In the genomic region with DNA sequence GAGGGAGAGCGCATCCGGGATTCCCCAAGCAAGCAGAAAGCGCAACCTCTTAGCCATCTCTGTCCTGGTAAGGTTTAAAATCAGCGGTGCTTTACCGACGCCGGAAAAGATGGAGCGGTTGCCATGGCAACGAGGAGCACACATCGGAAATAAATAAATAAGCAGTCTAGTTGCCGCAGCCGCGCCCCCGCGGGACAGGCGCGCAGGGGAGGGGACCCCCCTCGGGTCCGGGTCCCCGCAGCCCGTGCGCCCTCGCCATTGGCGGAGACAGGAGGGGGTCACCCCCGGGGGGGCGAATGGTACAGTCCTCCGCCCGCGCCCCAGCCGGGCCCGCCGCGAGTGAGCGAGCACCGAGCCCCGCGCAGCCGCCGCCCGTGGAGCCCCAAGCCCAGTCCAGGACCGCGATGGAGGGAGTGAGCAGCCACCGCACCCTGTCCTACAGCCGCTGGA, we compare ENCODE assay signal across 8 mouse cellular contexts. TPM values are rescaled to one million over a fixed set of nuclear protein-coding genes. Genes with fewer than 3 reads are reported as not detected.
DNase-seq lines count a peak whose midpoint lies in the region; ATAC-seq and TF ChIP-seq lines count a peak whose summit lies in the region.

A gene (plus strand): TSS at position 27 of the 450 bp plus-strand sequence.

- peaks cover 5% of the 10 kb centered on the region; the same call in 1 of the 2 replicates for H3K36me3 ChIP-seq in ES-Bruce4 (ENCODE audit: control insufficient read depth, insufficient read depth, low read length, poor library complexity, severe bottlenecking)
- H3K36me3 ChIP-seq in forebrain, embryonic 11.5 days (ENCODE audit: control insufficient read depth, insufficient read depth, low read length), result 0 out of 2 replicates have a peak, but pooled peaks cover 4% of the 10 kb centered on the region
- peaks cover 8% of the 10 kb centered on the region for H3K36me3 ChIP-seq in lung, embryonic 14.5 days (ENCODE audit: insufficient read depth)

- peak within 1 kb of the TSS; percentile 35 for H3K9ac ChIP-seq in ES-Bruce4 (ENCODE audit: low read depth, poor library complexity, severe bottlenecking)
- H3K9ac ChIP-seq in forebrain, embryonic 11.5 days (ENCODE audit: low read length), result peak within 1 kb of the TSS; percentile 53
- 0 out of 2 replicates have a peak within 1 kb of the TSS, but pooled peaks have one; percentile 32 for H3K9ac ChIP-seq in lung, embryonic 14.5 days

- no peak for TF ChIP-seq EP300 in ES-Bruce4 (IDR thresholded peaks at IDR 0.05; ENCODE audit: insufficient read depth, low read depth, low read length)

- TF ChIP-seq CTCF in ES-Bruce4 (IDR thresholded peaks at IDR 0.05; ENCODE audit: low read depth, low read length), result no peak
- no peak for TF ChIP-seq CTCF in bone marrow macrophage, adult 2 months (IDR thresholded peaks at IDR 0.05; ENCODE audit: low read depth, low read length)
- TF ChIP-seq CTCF in lung, embryonic 14.5 days (IDR thresholded peaks at IDR 0.05; ENCODE audit: low read depth), result no peak

- no peaks in the 10 kb centered on the region for H3K4me1 ChIP-seq in ES-Bruce4 (ENCODE audit: control insufficient read depth, insufficient read depth, low read length)
- H3K4me1 ChIP-seq in bone marrow macrophage, adult 2 months (ENCODE audit: control insufficient read depth, insufficient read depth, low read length), result 0 out of 2 replicates have a peak, but pooled peaks cover 2% of the 10 kb centered on the region
- peaks cover 5% of the 10 kb centered on the region; the same call in 1 of the 2 replicates for H3K4me1 ChIP-seq in forebrain, embryonic 11.5 days (replicated peaks; ENCODE audit: control insufficient read depth, insufficient read depth, low read length)
- no peaks in the 10 kb centered on the region for H3K4me1 ChIP-seq in lung, embryonic 14.5 days (ENCODE audit: insufficient read depth)

- no peak for TF ChIP-seq POLR2A in ES-Bruce4 (IDR thresholded peaks at IDR 0.05; ENCODE audit: insufficient read depth, low read length)
- no peak for TF ChIP-seq POLR2A in bone marrow macrophage, adult 2 months (IDR thresholded peaks at IDR 0.05; ENCODE audit: borderline replicate concordance, low read depth, low read length)

- under 1% methylated on average over 40 of the region's 44 CpGs for WGBS in forebrain, embryonic 11.5 days
- WGBS in lung, embryonic 14.5 days, result under 1% methylated on average over 40 of the region's 44 CpGs

- H3K27me3 ChIP-seq in ES-Bruce4 (ENCODE audit: control insufficient read depth, insufficient read depth, low read length, poor library complexity, severe bottlenecking), result peaks cover 6% of the 10 kb centered on the region; the same call in 1 of the 2 replicates
- H3K27me3 ChIP-seq in forebrain, embryonic 11.5 days (ENCODE audit: control insufficient read depth, insufficient read depth, low read length), result peaks cover 30% of the 10 kb centered on the region
- peaks cover 30% of the 10 kb centered on the region for H3K27me3 ChIP-seq in lung, embryonic 14.5 days (ENCODE audit: insufficient read depth, low read length)

- no peaks in the 10 kb centered on the region for H3K9me3 ChIP-seq in ES-Bruce4 (replicated peaks; ENCODE audit: control insufficient read depth, insufficient read depth, low read length, poor library complexity, severe bottlenecking)
- H3K9me3 ChIP-seq in forebrain, embryonic 11.5 days (ENCODE audit: control insufficient read depth, low read length), result no peaks in the 10 kb centered on the region
- no peaks in the 10 kb centered on the region for H3K9me3 ChIP-seq in lung, embryonic 14.5 days (ENCODE audit: low read depth, low read length)

- H3K4me2 ChIP-seq in forebrain, embryonic 11.5 days (ENCODE audit: low read depth, low read length, severe bottlenecking), result peak within 1 kb of the TSS; percentile 98
- peak within 1 kb of the TSS; percentile 82 for H3K4me2 ChIP-seq in lung, embryonic 14.5 days

- DNase-seq in forebrain, embryonic 11.5 days (ENCODE audit: low spot score), result peak; percentile 80
- peak; percentile 53 for DNase-seq in heart, postnatal 4 days
- peak; percentile 58 for DNase-seq in layer of hippocampus, adult 9-10 months (ENCODE audit: low spot score)
- DNase-seq in lung, embryonic 14.5 days, result peak; percentile 79
- DNase-seq in ovary, postnatal 14 days (ENCODE audit: low spot score), result peak; percentile 28

- H3K4me3 ChIP-seq in ES-Bruce4 (ENCODE audit: low read depth, low read length), result peak within 1 kb of the TSS; percentile 73
- peak within 1 kb of the TSS; percentile 24; the same call in 1 of the 2 replicates for H3K4me3 ChIP-seq in bone marrow macrophage, adult 2 months (ENCODE audit: insufficient read depth, low read length)
- H3K4me3 ChIP-seq in forebrain, embryonic 11.5 days (ENCODE audit: low read depth, low read length), result peak within 1 kb of the TSS; percentile 57
- H3K4me3 ChIP-seq in lung, embryonic 14.5 days (ENCODE audit: low read depth, low read length), result peak within 1 kb of the TSS; percentile 43

- H3K27ac ChIP-seq in ES-Bruce4 (ENCODE audit: insufficient read depth, low read length), result no peak within 1 kb of the TSS
- H3K27ac ChIP-seq in bone marrow macrophage, adult 2 months (ENCODE audit: insufficient read depth, low read depth, low read length), result no peak within 1 kb of the TSS
- H3K27ac ChIP-seq in forebrain, embryonic 11.5 days (ENCODE audit: low read depth, low read length), result no peak within 1 kb of the TSS
- H3K27ac ChIP-seq in lung, embryonic 14.5 days (ENCODE audit: low read depth), result no peak within 1 kb of the TSS

- peak; percentile 59 for ATAC-seq in forebrain, embryonic 11.5 days (replicated peaks; ENCODE audit: low FRiP score)
- peak; percentile 67 for ATAC-seq in lung, embryonic 14.5 days (ENCODE audit: insufficient read depth)
- no peak for ATAC-seq in monocyte, adult 5-6 weeks (replicated peaks; ENCODE audit: insufficient number of reproducible peaks, low FRiP score, low TSS enrichment, poor library complexity, severe bottlenecking)

RNA-seq across cellular contexts. Expression of the gene that starts here (rescaled TPM):
- 3.2 and 3.8 TPM in 2 replicates for polyA plus RNA-seq in ES-Bruce4 (2011; ENCODE audit: insufficient read depth, insufficient read length, low read depth, missing spikeins)
- 0.17 TPM in 1 of 2 replicates, not detected in the other for polyA plus RNA-seq in bone marrow macrophage, adult 2 months (2012; ENCODE audit: insufficient read depth, insufficient read length, missing spikeins)
- polyA plus RNA-seq in forebrain, embryonic 11.5 days (2014; fragmentation: Nextera tagmentation; extraction: Ambion mirVana), result 15.1 and 15.6 TPM in 2 replicates
- under 1 TPM; 0.81 to 0.83 TPM for total RNA-seq in heart, postnatal 4 days (2021)
- polyA plus RNA-seq in lung, embryonic 14.5 days (2014; fragmentation: Nextera tagmentation; extraction: Ambion mirVana), result 2.0 and 2.2 TPM in 2 replicates
- 0.19 to 0.49 TPM (median 0.21 TPM) in 3 replicates for total RNA-seq in monocyte, adult 5-6 weeks (2017)

Comparison
In these comparisons a context has a peak if more than half of its experiments do, and no peak if none do; other contexts are left out.
1. Peak in DNase-seq in heart, postnatal 4 days; RNA of the gene not detected or under 1 TPM.
2. DNase-seq: peak in every context shown above with its lines; median percentile 80 in forebrain, embryonic 11.5 days; 79 in lung, embryonic 14.5 days; 58 in layer of hippocampus, adult 9-10 months; 53 in heart, postnatal 4 days; 28 in ovary, postnatal 14 days.